Mouse (Mus musculus) heart, embryonic 11.5 days (tissue): Measurements from ENCODE around the gene Tmcc1. TPM values are rescaled to one million over a fixed set of nuclear protein-coding genes. Genes with fewer than 3 reads are reported as not detected.
"Not testable (repeated sequence)": the region's sequence is repeated elsewhere in the genome, so short reads cannot be mapped to it uniquely, and the experiment has no call there.

Experiments
- ATAC-seq: fragments of 200-750 bp; cut with Nextera tagmentation; replicated peaks from 2 replicates; pipeline ENCODE4 v1.8.0; 2017; ENCODE audit warnings: moderate library complexity; ENCODE audit not compliant: insufficient number of reproducible peaks, low FRiP score, low TSS enrichment
- H3K27ac ChIP-seq: fragments of 300-500 bp; sonication (generic); 2 replicates; pipeline ENCODE4 v1.5.1; 2014; ENCODE audit warnings: mild to moderate bottlenecking, low read depth, low read length
- H3K27me3 ChIP-seq: fragments of 300-500 bp; sonication (generic); 2 replicates; pipeline ENCODE4 v1.6.1; 2014; ENCODE audit warnings: mild to moderate bottlenecking, low read length, mixed read lengths; ENCODE audit not compliant: control insufficient read depth, insufficient read depth
- H3K36me3 ChIP-seq: fragments of 300-500 bp; sonication (generic); 2 replicates; pipeline ENCODE4 v1.6.1; 2014; ENCODE audit warnings: mild to moderate bottlenecking, low read length, moderate library complexity, mixed read lengths; ENCODE audit not compliant: control insufficient read depth, insufficient read depth
- H3K4me1 ChIP-seq: fragments of 300-500 bp; sonication (generic); 2 replicates; pipeline ENCODE4 v1.6.1; 2014; ENCODE audit warnings: low read length; ENCODE audit not compliant: control insufficient read depth, insufficient read depth
- H3K4me2 ChIP-seq: fragments of 300-500 bp; sonication (generic); 2 replicates; pipeline ENCODE4 v1.6.1; 2014; ENCODE audit warnings: mild to moderate bottlenecking, moderate library complexity
- H3K4me3 ChIP-seq: fragments of 300-500 bp; sonication (generic); 2 replicates; pipeline ENCODE4 v1.5.1; 2014; ENCODE audit warnings: low read depth, low read length
- H3K9ac ChIP-seq: fragments of 300-500 bp; sonication (generic); 2 replicates; pipeline ENCODE4 v1.6.1; 2014; ENCODE audit warnings: mild to moderate bottlenecking, low read depth, low read length, moderate library complexity
- H3K9me3 ChIP-seq: fragments of 300-500 bp; sonication (generic); replicated peaks from 2 replicates; pipeline ENCODE4 v1.6.1; 2016; ENCODE audit warnings: low read length; ENCODE audit not compliant: control insufficient read depth
- WGBS: fragments of 180-500 bp; shearing (Covaris S2); extraction: QIAGEN DNeasy Blood & Tissue Kit; methylation state at CpG from one replicate; pipeline ENCODE4 v1.1.7; 2014; ENCODE audit not compliant: insufficient replicate concordance; 5-methylcytosine and 5-hydroxymethylcytosine counted together
- polyA plus RNA-seq: library from polyadenylated mRNA; unstranded; fragments of >200 nt; fragmentation: Nextera tagmentation; extraction: Ambion mirVana; gene quantifications from 2 replicates; pipeline ENCODE4 v1.2.1, GENCODE M21; 2014

The Tmcc1 gene
- polyA plus RNA-seq, 1 experiment from 2014 or later, result 15.0 TPM

DNA sequence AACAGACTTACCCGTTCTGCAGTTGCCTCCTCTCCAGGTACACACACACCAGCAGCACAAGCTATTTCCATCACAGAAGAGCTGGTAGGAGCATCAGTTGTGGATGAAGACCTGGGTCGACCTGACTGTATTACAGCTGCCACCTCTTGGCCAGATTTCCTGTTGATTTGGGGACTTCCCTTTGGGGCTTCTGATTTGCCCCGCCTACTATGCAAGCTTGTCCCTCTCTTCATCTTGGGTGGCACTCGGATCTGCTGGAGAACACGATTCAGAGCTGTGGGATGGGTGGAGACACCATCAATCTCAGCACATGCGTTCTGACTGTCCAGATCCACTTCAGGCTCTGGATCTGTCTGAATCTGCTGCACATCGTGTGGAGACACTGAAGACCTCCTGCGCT lies 59.5 kb downstream of the Tmcc1 start:
- Histone ChIP-seq H3K9me3 (no peaks in the 10 kb centered on the region), H3K9ac (no peak overlapping the region), H3K4me3 (no peak overlapping the region), H3K36me3 (no peaks in the 10 kb centered on the region), H3K27ac (no peak overlapping the region), H3K4me1 (no peaks in the 10 kb centered on the region; the same call in none of the 2 replicates), H3K4me2 (no peak overlapping the region), H3K27me3 (no peaks in the 10 kb centered on the region)
- whole genome bisulfite sequencing, result 72% methylated on average over 8 of the region's 8 CpGs
- no peak for ATAC-seq

DNA sequence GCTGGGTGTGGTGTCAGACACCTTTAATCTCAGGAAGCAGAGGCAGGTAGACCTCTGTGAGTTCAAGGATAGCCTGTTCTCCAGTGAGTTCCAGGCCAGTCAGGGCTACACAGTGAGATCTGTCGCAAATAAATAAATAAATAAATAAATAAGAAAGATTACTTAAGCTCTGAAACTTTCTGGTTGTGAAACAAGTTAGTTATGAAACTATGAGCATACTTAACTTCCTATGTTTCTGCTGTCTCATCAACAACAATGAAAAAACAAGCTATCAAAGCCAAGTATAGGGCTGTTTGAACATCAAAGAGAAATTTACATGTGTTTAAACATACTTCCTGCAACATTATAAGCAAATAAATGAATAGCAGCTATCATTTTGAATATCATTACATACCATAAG lies 61.5 kb downstream of the Tmcc1 start:
- H3K27ac ChIP-seq, result no peak overlapping the region
- ATAC-seq, result no peak

DNA sequence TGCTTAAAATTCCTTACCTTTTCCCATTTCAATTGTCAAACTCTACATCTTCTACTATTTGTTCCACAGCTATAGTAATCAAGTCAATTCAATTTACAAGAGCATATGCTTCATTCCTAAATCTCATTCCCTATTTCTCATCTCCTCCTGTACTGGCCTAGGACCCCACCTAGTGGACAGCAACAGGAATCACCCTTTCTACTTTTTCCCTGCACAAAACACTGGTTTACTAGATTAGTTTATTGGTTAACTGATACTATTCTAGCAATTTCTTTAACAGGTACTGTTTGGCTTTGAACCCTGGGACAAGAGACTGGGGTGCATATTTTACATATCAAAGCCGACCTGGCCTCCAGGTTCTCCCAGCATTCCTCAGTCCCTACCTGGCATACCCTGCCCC lies 64.6 kb downstream of the Tmcc1 start:
- no peak overlapping the region for H3K4me2 ChIP-seq
- H3K27me3 ChIP-seq, result no peaks in the 10 kb centered on the region
- H3K9me3 ChIP-seq, result no peaks in the 10 kb centered on the region
- H3K27ac ChIP-seq, result no peak overlapping the region
- H3K4me3 ChIP-seq, result no peak overlapping the region
- no peak overlapping the region for H3K9ac ChIP-seq
- no peak for ATAC-seq
- H3K36me3 ChIP-seq, result no peaks in the 10 kb centered on the region
- H3K4me1 ChIP-seq, result no peaks in the 10 kb centered on the region
- 8% methylated on average over 1 of the region's 1 CpGs for WGBS

More for the DNA sequence above, 61.5 kb downstream of the Tmcc1 start:
- WGBS, result 79% methylated on average over 1 of the region's 1 CpGs
- no peaks in the 10 kb centered on the region for H3K9me3 ChIP-seq
- no peaks in the 10 kb centered on the region for H3K36me3 ChIP-seq
- H3K4me1 ChIP-seq, result no peaks in the 10 kb centered on the region; the same call in none of the 2 replicates
- no peaks in the 10 kb centered on the region for H3K27me3 ChIP-seq
- no peak overlapping the region for H3K9ac ChIP-seq
- no peak overlapping the region for H3K4me2 ChIP-seq
- no peak overlapping the region for H3K4me3 ChIP-seq

DNA sequence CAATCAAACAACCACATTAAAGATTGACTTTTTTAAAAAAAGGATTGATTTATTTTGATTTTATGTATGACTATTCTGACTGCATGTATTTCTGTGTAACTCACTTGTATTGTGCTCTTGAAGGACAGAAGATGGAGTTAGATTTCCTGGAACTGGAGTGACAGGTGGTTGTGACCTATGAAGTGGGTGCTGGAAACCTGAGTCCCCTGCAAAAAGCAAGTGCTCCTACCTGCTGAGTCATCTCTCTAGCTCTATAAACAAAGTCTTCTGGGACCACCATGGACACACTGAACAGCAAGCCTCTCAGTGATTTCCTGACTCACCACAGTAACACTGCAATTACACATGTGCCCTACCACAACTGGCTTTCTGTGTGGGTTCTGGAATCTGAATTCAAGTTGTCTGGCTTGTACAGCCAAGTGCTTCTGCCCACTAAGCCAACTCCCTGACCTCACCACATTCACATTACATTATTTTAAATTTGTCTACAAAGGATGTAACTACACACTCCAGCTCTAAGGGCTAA lies 65.3 kb downstream of the Tmcc1 start:
- Histone ChIP-seq H3K9me3 (no peaks in the 10 kb centered on the region), H3K27me3 (no peaks in the 10 kb centered on the region), H3K4me3 (no peak overlapping the region), H3K36me3 (no peaks in the 10 kb centered on the region), H3K4me2 (no peak overlapping the region), H3K4me1 (no peaks in the 10 kb centered on the region), H3K9ac (no peak overlapping the region), H3K27ac (no peak overlapping the region)
- no peak for ATAC-seq

DNA sequence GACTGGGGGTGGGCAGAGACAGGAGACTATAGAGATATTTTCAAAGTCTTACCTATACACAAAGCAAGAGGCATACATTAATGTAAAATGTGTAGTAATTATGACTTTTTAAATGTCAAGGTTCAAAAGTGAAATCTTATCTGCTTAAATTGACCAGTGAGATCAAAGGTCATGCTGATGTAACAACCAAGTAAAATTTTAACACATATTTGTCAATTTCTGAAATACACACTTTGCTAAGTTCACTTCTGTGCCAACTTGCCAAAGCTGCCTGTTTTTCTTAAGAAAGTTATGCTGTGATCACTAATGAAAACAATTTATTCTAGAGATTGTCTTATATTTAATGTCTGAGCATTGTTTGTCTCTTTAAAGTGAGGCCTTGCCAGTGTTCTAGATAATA lies 66.7 kb downstream of the Tmcc1 start:
- H3K4me3 ChIP-seq, result no peak overlapping the region
- H3K36me3 ChIP-seq, result peaks cover 3% of the 10 kb centered on the region; the same call in 1 of the 2 replicates
- no peaks in the 10 kb centered on the region for H3K27me3 ChIP-seq
- H3K4me2 ChIP-seq, result no peak overlapping the region
- no peaks in the 10 kb centered on the region for H3K4me1 ChIP-seq
- no peak overlapping the region for H3K9ac ChIP-seq
- H3K9me3 ChIP-seq, result no peaks in the 10 kb centered on the region
- ATAC-seq, result no peak
- H3K27ac ChIP-seq, result no peak overlapping the region

DNA sequence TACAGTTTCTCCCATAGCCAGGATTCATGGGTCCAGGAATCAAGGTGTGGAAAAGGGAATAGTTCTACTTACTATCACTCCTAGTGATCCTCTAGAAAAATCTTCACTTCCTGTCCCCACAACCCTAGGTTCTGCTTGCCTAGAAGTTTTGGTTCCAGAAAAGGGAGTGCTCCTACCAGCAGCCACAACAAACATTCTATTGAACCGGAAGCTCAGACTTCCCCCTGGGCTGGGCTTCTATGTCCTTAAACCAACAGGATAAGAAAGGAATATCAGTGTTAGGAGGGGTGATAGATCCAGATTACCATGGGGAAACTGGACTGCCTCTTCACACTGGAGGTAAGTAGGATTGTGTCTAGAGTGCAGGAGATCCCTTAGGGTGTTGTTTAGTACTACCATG lies 70.4 kb downstream of the Tmcc1 start:
- H3K4me2 ChIP-seq, result no peak overlapping the region
- no peaks in the 10 kb centered on the region for H3K4me1 ChIP-seq
- WGBS, result 64% methylated on average over 1 of the region's 1 CpGs
- H3K9ac ChIP-seq, result no peak overlapping the region
- no peaks in the 10 kb centered on the region for H3K9me3 ChIP-seq
- no peak overlapping the region for H3K4me3 ChIP-seq
- H3K27ac ChIP-seq, result no peak overlapping the region
- no peak for ATAC-seq
- no peaks in the 10 kb centered on the region for H3K27me3 ChIP-seq
- peaks cover 3% of the 10 kb centered on the region; the same call in 1 of the 2 replicates for H3K36me3 ChIP-seq

DNA sequence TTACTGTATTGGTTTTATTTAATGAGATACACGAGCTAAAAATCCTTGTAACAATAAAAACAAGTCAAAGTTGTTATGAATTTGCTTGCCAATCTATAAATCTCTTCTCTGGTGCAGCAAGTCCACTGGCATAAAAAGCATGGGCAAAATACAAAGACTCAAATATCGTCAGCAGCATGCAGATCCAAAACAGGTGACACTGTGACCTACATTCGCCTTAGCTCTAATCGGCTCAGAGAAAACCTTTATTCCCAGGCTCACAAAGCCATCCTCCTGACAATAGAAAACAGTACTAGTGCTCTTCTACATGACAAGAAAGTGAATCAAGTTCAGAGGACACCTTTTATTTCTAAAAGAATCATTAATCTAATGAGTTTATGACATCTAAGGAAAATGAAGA lies 73.6 kb downstream of the Tmcc1 start:
- 86% methylated on average over 4 of the region's 4 CpGs for WGBS

DNA sequence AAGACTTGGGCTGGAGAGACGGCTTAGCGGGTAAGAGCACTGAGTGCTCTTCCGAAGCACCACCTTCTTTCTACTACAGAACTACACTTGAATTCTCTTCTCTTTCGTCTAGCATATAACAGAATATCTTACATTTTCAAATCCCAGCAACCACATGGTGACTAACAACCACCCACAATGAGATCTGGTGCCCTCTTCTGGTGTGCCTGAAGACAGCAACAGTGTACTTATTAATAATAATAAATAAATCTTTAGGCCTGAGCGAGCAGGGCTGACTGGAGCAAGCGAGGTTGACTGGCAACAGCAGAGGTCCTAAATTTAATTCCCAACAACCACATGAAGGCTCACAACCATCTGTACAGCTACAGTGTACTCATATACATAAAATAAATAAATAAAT lies 76.7 kb downstream of the Tmcc1 start:
- 89% methylated on average over 6 of the region's 6 CpGs for WGBS
- not testable (repeated sequence) for H3K9ac ChIP-seq, H3K4me3 ChIP-seq, H3K4me2 ChIP-seq, ATAC-seq, H3K9me3 ChIP-seq, H3K27ac ChIP-seq, H3K36me3 ChIP-seq, H3K4me1 ChIP-seq, H3K27me3 ChIP-seq

More for the DNA sequence above, 73.6 kb downstream of the Tmcc1 start:
- no peaks in the 10 kb centered on the region for H3K27me3 ChIP-seq
- peaks cover 3% of the 10 kb centered on the region; the same call in 1 of the 2 replicates for H3K36me3 ChIP-seq
- H3K4me1 ChIP-seq, result no peaks in the 10 kb centered on the region
- H3K4me3 ChIP-seq, result no peak overlapping the region
- H3K9me3 ChIP-seq, result no peaks in the 10 kb centered on the region
- H3K27ac ChIP-seq, result no peak overlapping the region
- no peak for ATAC-seq
- H3K4me2 ChIP-seq, result no peak overlapping the region
- no peak overlapping the region for H3K9ac ChIP-seq

DNA sequence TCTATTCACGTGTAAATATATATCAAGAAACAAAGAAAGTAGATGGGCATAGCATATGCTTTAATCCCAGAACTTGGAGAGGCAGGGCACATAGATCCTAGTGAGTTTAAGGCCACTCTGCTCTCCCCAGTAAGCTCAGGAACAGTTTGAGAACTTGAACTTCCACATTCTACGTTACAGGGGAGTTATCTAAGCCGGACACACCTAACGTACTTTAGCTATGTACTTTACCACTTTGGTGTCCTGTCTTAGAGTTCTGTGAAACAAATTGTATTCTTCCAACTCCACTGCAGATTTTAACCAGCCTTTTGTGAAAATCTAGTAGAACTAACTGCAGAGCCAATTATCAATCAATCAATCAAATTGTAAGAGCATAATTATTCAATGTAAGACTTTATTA lies 82.7 kb downstream of the Tmcc1 start:
- 71% methylated on average over 4 of the region's 4 CpGs for WGBS
- no peak overlapping the region for H3K9ac ChIP-seq
- H3K4me1 ChIP-seq, result peaks cover 14% of the 10 kb centered on the region
- H3K4me3 ChIP-seq, result no peak overlapping the region
- no peaks in the 10 kb centered on the region for H3K9me3 ChIP-seq
- H3K27ac ChIP-seq, result no peak overlapping the region
- no peaks in the 10 kb centered on the region for H3K27me3 ChIP-seq
- H3K36me3 ChIP-seq, result no peaks in the 10 kb centered on the region
- no peak for ATAC-seq
- H3K4me2 ChIP-seq, result no peak overlapping the region
